Mouse (Mus musculus) cerebellum, adult 9-10 months (tissue): ENCODE results near the gene Sva.

Experiments used
- DNase-seq: peaks from one replicate; pipeline ENCODE4 v3.0.0; 2022

Sva gene

DNA sequence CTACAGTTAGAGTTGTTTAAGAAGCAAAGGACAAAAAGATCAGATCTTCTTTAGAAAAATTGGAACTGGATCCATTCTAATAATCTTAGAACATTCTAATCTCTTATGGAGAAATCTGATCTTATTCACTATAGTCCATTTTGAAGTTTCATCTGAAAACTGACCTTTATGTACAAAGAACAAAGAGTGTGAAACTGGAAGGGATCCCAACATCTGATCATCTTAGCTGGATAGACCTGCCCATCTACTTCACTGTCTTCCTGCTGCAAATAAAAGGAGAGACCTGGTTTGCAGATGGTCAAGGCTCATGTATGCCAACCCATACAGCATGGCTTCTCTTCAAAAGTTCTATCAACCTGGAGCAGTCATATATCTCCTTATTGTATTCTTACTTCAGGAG, at the start of gene Sva:
Gene Sva (plus strand): TSS at position 301 of the 400 bp plus-strand sequence.
- DNase-seq, result no peak
